ENCODE assay signal across 16 mouse cellular contexts in the genomic region with DNA sequence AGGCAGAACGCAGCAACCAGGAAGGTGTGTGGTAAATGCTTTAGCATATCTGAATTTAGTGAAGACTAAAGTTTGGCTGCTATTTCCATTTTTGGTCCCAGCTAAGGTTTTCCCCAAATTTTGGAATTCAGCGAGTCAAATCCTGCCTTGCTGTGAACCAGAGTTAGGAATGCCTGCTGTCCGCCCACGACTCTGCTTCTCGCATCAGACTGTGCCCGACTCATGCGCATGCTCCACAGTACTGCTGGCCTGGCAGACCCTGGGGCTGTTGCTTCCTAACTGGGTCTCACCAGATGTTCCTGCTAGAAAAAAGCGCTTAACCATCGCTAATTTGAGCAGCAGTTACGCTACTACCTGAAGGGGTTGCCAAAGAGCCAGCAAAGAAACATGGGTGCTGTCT.
DNase-seq lines count a peak whose midpoint lies in the region; ATAC-seq lines count a peak whose summit lies in the region.
"Had no signal": no experiment of that assay in that cellular context is flagged by ENCODE, and none has a peak within 500 bp of the region (broad histone marks: within the 10 kb centered on the region; RNA-seq: fewer than 3 reads in every experiment).

No protein-coding gene starts in this region.

- 82% methylated on average over 10 of the region's 10 CpGs for WGBS in intestine, embryonic 16.5 days

- H3K9me3 ChIP-seq in intestine, embryonic 16.5 days (ENCODE audit: control insufficient read depth, low read length), result no peaks in the 10 kb centered on the region
- H3K9me3 ChIP-seq: embryonic facial prominence, embryonic 12.5 days; forebrain, embryonic 13.5 days; heart, embryonic 10.5 days; hindbrain, embryonic 13.5 days; kidney, embryonic 15.5 days; lung, embryonic 15.5 days; stomach, embryonic 15.5 days had no signal

- ATAC-seq in intestine, embryonic 16.5 days, result no peak
- no peak for ATAC-seq in megakaryocyte, adult 5-6 weeks (ENCODE audit: poor library complexity, severe bottlenecking)
- ATAC-seq: forebrain, embryonic 13.5 days had no signal

- no peak overlapping the region for H3K4me2 ChIP-seq in intestine, embryonic 16.5 days (ENCODE audit: low read depth, low read length)
- H3K4me2 ChIP-seq: embryonic facial prominence, embryonic 12.5 days; forebrain, embryonic 13.5 days; hindbrain, embryonic 13.5 days; kidney, embryonic 15.5 days; lung, embryonic 15.5 days; stomach, embryonic 15.5 days had no signal

- DNase-seq in retina, postnatal 1 day, result peak; percentile 39
- no peak for DNase-seq in retina, embryonic 14.5 days (ENCODE audit: low spot score)
- DNase-seq in layer of hippocampus, adult 18-20 months (ENCODE audit: low spot score in 2 of 2), result peak; percentile 82 to 94
- DNase-seq in left cerebral cortex, postnatal 14 days (ENCODE audit: low spot score in 2 of 2), result peak; percentile 80 to 87
- DNase-seq in kidney, adult 8-10 months, result no peak
- DNase-seq: cerebellum, adult 9-10 months; liver had no signal

- H3K4me1 ChIP-seq in intestine, embryonic 16.5 days (ENCODE audit: control insufficient read depth, insufficient read depth, low read length), result no peaks in the 10 kb centered on the region
- H3K4me1 ChIP-seq: embryonic facial prominence, embryonic 12.5 days; forebrain, embryonic 13.5 days; heart, embryonic 10.5 days; hindbrain, embryonic 13.5 days; kidney, embryonic 15.5 days; lung, embryonic 15.5 days; stomach, embryonic 15.5 days had no signal

- H3K9ac ChIP-seq in intestine, embryonic 16.5 days (ENCODE audit: low read depth, low read length), result no peak overlapping the region
- H3K9ac ChIP-seq: embryonic facial prominence, embryonic 12.5 days; forebrain, embryonic 13.5 days; hindbrain, embryonic 13.5 days; kidney, embryonic 15.5 days; lung, embryonic 15.5 days; stomach, embryonic 15.5 days had no signal

- H3K27me3 ChIP-seq in intestine, embryonic 16.5 days (replicated peaks; ENCODE audit: control insufficient read depth, insufficient read depth, low read length), result no peaks in the 10 kb centered on the region
- H3K27me3 ChIP-seq: embryonic facial prominence, embryonic 12.5 days; forebrain, embryonic 13.5 days; hindbrain, embryonic 13.5 days; kidney, embryonic 15.5 days; lung, embryonic 15.5 days; stomach, embryonic 15.5 days had no signal

- intact Hi-C loops in left cerebral cortex, postnatal 14 days (cut with DNase I), result loop anchor here (10.0 kb wide), 1 partner anchor 230 kb away; no protein-coding TSS in a partner anchor

- no peak overlapping the region for H3K4me3 ChIP-seq in intestine, embryonic 16.5 days (ENCODE audit: low read length)
- H3K4me3 ChIP-seq: embryonic facial prominence, embryonic 12.5 days; forebrain, embryonic 13.5 days; heart, embryonic 10.5 days; hindbrain, embryonic 13.5 days; kidney, embryonic 15.5 days; lung, embryonic 15.5 days; stomach, embryonic 15.5 days had no signal

- H3K36me3 ChIP-seq in intestine, embryonic 16.5 days (ENCODE audit: control insufficient read depth, insufficient read depth, low read length), result no peaks in the 10 kb centered on the region
- H3K36me3 ChIP-seq: embryonic facial prominence, embryonic 12.5 days; heart, embryonic 10.5 days; hindbrain, embryonic 13.5 days; kidney, embryonic 15.5 days; lung, embryonic 15.5 days; stomach, embryonic 15.5 days had no signal

- H3K27ac ChIP-seq in intestine, embryonic 16.5 days (ENCODE audit: low read length), result no peak overlapping the region
- H3K27ac ChIP-seq: embryonic facial prominence, embryonic 12.5 days; forebrain, embryonic 13.5 days; heart, embryonic 10.5 days; hindbrain, embryonic 13.5 days; kidney, embryonic 15.5 days; lung, embryonic 15.5 days; stomach, embryonic 15.5 days had no signal

Comparison
In these comparisons a context has a peak if more than half of its experiments do, and no peak if none do; other contexts are left out.
1. DNase-seq: peak in retina, postnatal 1 day (single experiment), layer of hippocampus, adult 18-20 months (2 of 2) and left cerebral cortex, postnatal 14 days (2 of 2); none in retina, embryonic 14.5 days (single experiment) and kidney, adult 8-10 months (0 of 2).